8 mouse cellular contexts compared by ENCODE assay signal in the genomic region with DNA sequence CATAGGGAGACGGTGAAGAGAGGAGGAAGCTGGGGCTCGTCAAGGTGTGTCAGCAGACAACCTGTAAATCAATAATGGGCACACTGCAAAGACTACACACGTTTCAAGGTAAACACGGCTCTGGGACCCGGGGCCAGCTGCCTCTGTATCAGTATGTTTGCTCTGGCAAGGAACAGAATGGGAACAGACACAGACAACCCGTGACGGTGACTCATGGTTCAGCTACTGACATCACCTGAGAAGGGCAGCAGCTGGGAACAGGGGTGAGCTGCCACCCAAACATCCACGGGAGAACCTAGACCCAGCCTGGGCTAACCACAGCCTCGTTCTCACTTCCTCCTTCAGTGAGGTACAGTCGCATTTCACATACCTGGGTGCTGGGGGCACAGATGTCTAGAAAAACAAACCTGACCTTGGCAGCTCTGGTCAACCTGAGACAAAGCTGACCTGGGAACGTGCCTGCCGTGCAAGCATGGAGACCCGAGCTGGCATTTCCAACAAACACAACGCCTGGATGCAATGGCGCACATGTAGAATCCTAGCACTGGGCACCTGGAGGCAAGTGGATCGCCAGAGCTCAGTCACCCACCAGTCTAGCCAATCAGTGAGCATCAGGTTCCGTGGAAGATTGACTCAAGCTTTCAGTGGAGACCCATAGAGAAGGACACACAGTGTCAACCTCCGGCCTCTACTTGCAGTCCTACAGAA. TPM values are rescaled to one million over a fixed set of nuclear protein-coding genes. Genes with fewer than 3 reads are reported as not detected.
DNase-seq lines count a peak whose midpoint lies in the region; ATAC-seq and TF ChIP-seq lines count a peak whose summit lies in the region.

No protein-coding gene starts in this region.

- no peak overlapping the region for H3K4me3 ChIP-seq in embryonic facial prominence, embryonic 13.5 days
- H3K4me3 ChIP-seq in embryonic facial prominence, embryonic 10.5 days: no peak overlapping the region
- no peak overlapping the region for H3K4me3 ChIP-seq in liver, embryonic 15.5 days (replicated peaks)
- H3K4me3 ChIP-seq in gastrocnemius, adult 2 months: no peak overlapping the region

- no peaks in the 10 kb centered on the region for H3K9me3 ChIP-seq in embryonic facial prominence, embryonic 13.5 days
- H3K9me3 ChIP-seq in embryonic facial prominence, embryonic 10.5 days: no peaks in the 10 kb centered on the region
- H3K9me3 ChIP-seq in liver, embryonic 15.5 days (replicated peaks): no peaks in the 10 kb centered on the region

- ATAC-seq in embryonic facial prominence, embryonic 13.5 days (ENCODE audit: insufficient number of reproducible peaks, insufficient read depth, low FRiP score, low TSS enrichment, low read depth): 0 out of 2 replicates have a peak, but pooled peaks have one; percentile 23
- ATAC-seq in granulocyte monocyte progenitor cell, adult 5-6 weeks (replicated peaks; ENCODE audit: poor library complexity, severe bottlenecking): peak; percentile 75
- ATAC-seq in liver, embryonic 15.5 days (ENCODE audit: insufficient read depth): peak; percentile 67

- no peak for TF ChIP-seq CTCF in gastrocnemius, adult 2 months (IDR thresholded peaks at IDR 0.05)

- no peak overlapping the region for H3K9ac ChIP-seq in embryonic facial prominence, embryonic 13.5 days
- H3K9ac ChIP-seq in liver, embryonic 15.5 days: no peak overlapping the region

- H3K27me3 ChIP-seq in embryonic facial prominence, embryonic 13.5 days: no peaks in the 10 kb centered on the region
- no peaks in the 10 kb centered on the region for H3K27me3 ChIP-seq in embryonic facial prominence, embryonic 10.5 days (replicated peaks; ENCODE audit: low read depth, poor library complexity, severe bottlenecking)
- no peaks in the 10 kb centered on the region for H3K27me3 ChIP-seq in liver, embryonic 15.5 days

- DNase-seq in embryonic facial prominence, embryonic 10.5 days (ENCODE audit: low spot score): no peak
- DNase-seq in thymus, adult 18-20 months: peak; percentile 55 to 76
- no peak for DNase-seq in cerebellum, postnatal 25 days
- DNase-seq in heart, postnatal 36 days: no peak
- no peak for DNase-seq in gastrocnemius, adult 2 months

- WGBS in embryonic facial prominence, embryonic 13.5 days: 85% methylated on average over 18 of the region's 18 CpGs
- 86% methylated on average over 18 of the region's 18 CpGs for WGBS in embryonic facial prominence, embryonic 10.5 days
- 50% methylated on average over 18 of the region's 18 CpGs for WGBS in liver, embryonic 15.5 days (ENCODE audit: insufficient replicate concordance)

- no peak overlapping the region for H3K4me2 ChIP-seq in embryonic facial prominence, embryonic 13.5 days
- H3K4me2 ChIP-seq in liver, embryonic 15.5 days: no peak overlapping the region

- no peaks in the 10 kb centered on the region for H3K4me1 ChIP-seq in embryonic facial prominence, embryonic 13.5 days
- H3K4me1 ChIP-seq in embryonic facial prominence, embryonic 10.5 days: peaks cover 5% of the 10 kb centered on the region
- peaks cover 17% of the 10 kb centered on the region; the same call in 1 of the 2 replicates for H3K4me1 ChIP-seq in liver, embryonic 15.5 days (replicated peaks)

- intact Hi-C loops in heart, postnatal 36 days (cut with DNase I): loop anchor here (2.0 kb wide), 1 partner anchor 31 kb away; the partner anchor contains the start of gene Eif2ak3
- intact Hi-C loops in gastrocnemius, adult 2 months (cut with DNase I): loop anchor here (5.0 kb wide), 1 partner anchor 313 kb away; no protein-coding TSS in a partner anchor

- H3K36me3 ChIP-seq in embryonic facial prominence, embryonic 13.5 days: no peaks in the 10 kb centered on the region
- no peaks in the 10 kb centered on the region for H3K36me3 ChIP-seq in embryonic facial prominence, embryonic 10.5 days (replicated peaks)
- no peaks in the 10 kb centered on the region for H3K36me3 ChIP-seq in liver, embryonic 15.5 days (replicated peaks)

- no peak overlapping the region for H3K27ac ChIP-seq in embryonic facial prominence, embryonic 13.5 days
- no peak overlapping the region for H3K27ac ChIP-seq in embryonic facial prominence, embryonic 10.5 days (replicated peaks)
- H3K27ac ChIP-seq in liver, embryonic 15.5 days (replicated peaks): no peak overlapping the region
- no peak overlapping the region for H3K27ac ChIP-seq in gastrocnemius, adult 2 months

RNA-seq across cellular contexts. Expression of gene Rpia, which starts 22.0 kb away (rescaled TPM):
- 3.6 and 4.3 TPM in 2 replicates for polyA plus RNA-seq in embryonic facial prominence, embryonic 13.5 days (2015; fragmentation: Nextera tagmentation; extraction: Ambion mirVana)
- 2.3 TPM in 2 replicates for polyA plus RNA-seq in embryonic facial prominence, embryonic 10.5 days (2016; fragmentation: Nextera tagmentation; extraction: Ambion mirVana)
- 67.7 and 90.5 TPM in 2 replicates for total RNA-seq in granulocyte monocyte progenitor cell, adult 5-6 weeks (2014; fragmentation: Nextera tagmentation)
- 181 and 207 TPM in 2 replicates for total RNA-seq in granulocyte monocyte progenitor cell, adult 5-6 weeks (2017)
- polyA plus RNA-seq in liver, embryonic 15.5 days (2015; fragmentation: Nextera tagmentation; extraction: Ambion mirVana): 2.3 and 2.9 TPM in 2 replicates
- 10 to 100 TPM; 11.3 to 13.3 TPM for total RNA-seq in heart, postnatal 36 days (2021)
- total RNA-seq in gastrocnemius, adult 2 months (2021): 10 to 100 TPM; 17.3 to 18.1 TPM

RNA-seq across cellular contexts. Expression of gene Eif2ak3, which starts 30.2 kb away (rescaled TPM):
- polyA plus RNA-seq in embryonic facial prominence, embryonic 13.5 days (2015; fragmentation: Nextera tagmentation; extraction: Ambion mirVana): 10.2 and 12.2 TPM in 2 replicates
- 7.7 and 9.0 TPM in 2 replicates for polyA plus RNA-seq in embryonic facial prominence, embryonic 10.5 days (2016; fragmentation: Nextera tagmentation; extraction: Ambion mirVana)
- total RNA-seq in granulocyte monocyte progenitor cell, adult 5-6 weeks (2014; fragmentation: Nextera tagmentation): 13.1 and 13.6 TPM in 2 replicates
- total RNA-seq in granulocyte monocyte progenitor cell, adult 5-6 weeks (2017): 21.2 and 24.4 TPM in 2 replicates
- polyA plus RNA-seq in liver, embryonic 15.5 days (2015; fragmentation: Nextera tagmentation; extraction: Ambion mirVana): 4.0 and 4.3 TPM in 2 replicates
- 1 to 10 TPM; 9.2 to 9.6 TPM for total RNA-seq in heart, postnatal 36 days (2021)
- total RNA-seq in gastrocnemius, adult 2 months (2021): 1 to 10 TPM; 4.1 to 4.9 TPM

Comparison
In these comparisons a context has a peak if more than half of its experiments do, and no peak if none do; other contexts are left out.
1. ATAC-seq: peak in every context shown above with its lines; median percentile 75 in granulocyte monocyte progenitor cell, adult 5-6 weeks; 67 in liver, embryonic 15.5 days; 23 in embryonic facial prominence, embryonic 13.5 days.
2. DNase-seq: peak in thymus, adult 18-20 months (2 of 2); none in embryonic facial prominence, embryonic 10.5 days (single experiment), cerebellum, postnatal 25 days (0 of 2), heart, postnatal 36 days (0 of 2) and gastrocnemius, adult 2 months (single experiment).